Mouse (Mus musculus): ENCODE data around the gene Actn2. TPM values are rescaled to one million over a fixed set of nuclear protein-coding genes. Genes with fewer than 3 reads are reported as not detected.

Actn2 gene
- polyA plus RNA-seq, 1 experiment from 2014 or later, result 4.6 TPM

Other genes starting within 250 kb of the Actn2 start
- gene Ryr2, start 233.8 kb downstream of the Actn2 start, polyA plus RNA-seq (2015; fragmentation: Nextera tagmentation; extraction: Ambion mirVana), result 0.93 and 2.2 TPM in 2 replicates
- 5.3 and 5.8 TPM in 2 replicates for gene Mtr, start 82.6 kb downstream of the Actn2 start, polyA plus RNA-seq (2015; fragmentation: Nextera tagmentation; extraction: Ambion mirVana)
- gene Heatr1, start 54.3 kb upstream of the Actn2 start, polyA plus RNA-seq (2015; fragmentation: Nextera tagmentation; extraction: Ambion mirVana), result 17.8 and 18.9 TPM in 2 replicates
- gene Lgals8, start 124.2 kb upstream of the Actn2 start, polyA plus RNA-seq (2015; fragmentation: Nextera tagmentation; extraction: Ambion mirVana), result 14.4 and 15.1 TPM in 2 replicates
- 1.9 and 2.6 TPM in 2 replicates for gene Edaradd, start 179.7 kb upstream of the Actn2 start, polyA plus RNA-seq (2015; fragmentation: Nextera tagmentation; extraction: Ambion mirVana)
- 15.4 and 15.6 TPM in 2 replicates for gene Ero1lb, start 225.1 kb upstream of the Actn2 start, polyA plus RNA-seq (2015; fragmentation: Nextera tagmentation; extraction: Ambion mirVana)

Data from forebrain, embryonic 16.5 days (tissue).